Mouse (Mus musculus): ENCODE data around the gene Slc31a1. TPM values are rescaled to one million over a fixed set of nuclear protein-coding genes. Genes with fewer than 3 reads are reported as not detected.

The Slc31a1 gene
- polyA plus RNA-seq, 1 experiment from 2014 or later: 54.3 TPM

DNA sequence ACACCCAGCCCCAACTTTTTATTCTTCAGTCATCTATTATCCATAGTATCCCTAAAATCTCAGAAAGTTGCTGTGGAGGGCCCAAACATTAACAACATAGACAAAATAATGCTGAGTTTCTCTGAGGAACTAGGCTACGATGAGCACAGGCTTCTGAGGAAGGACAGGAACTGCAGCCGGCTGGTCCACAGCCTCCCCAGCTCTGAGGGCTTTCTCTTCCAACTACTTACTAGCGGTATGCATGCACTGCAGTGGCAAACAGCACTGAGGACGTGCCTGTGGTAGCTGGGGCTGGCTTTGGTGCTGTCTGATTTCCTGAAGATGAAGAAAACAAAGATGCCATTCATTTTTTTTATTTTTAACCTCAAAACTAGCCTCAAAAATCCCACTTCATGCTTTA lies 14.7 kb upstream of the Slc31a1 start:
- Histone ChIP-seq H3K36me3 (replicated peaks; ENCODE audit: insufficient read depth, low read length) (peaks cover 50% of the 10 kb centered on the region), H3K4me1 (ENCODE audit: insufficient read depth) (peaks cover 17% of the 10 kb centered on the region), H3K4me2 (ENCODE audit: low read depth, low read length) (no peak overlapping the region), H3K27ac (ENCODE audit: low read depth) (no peak overlapping the region), H3K27me3 (ENCODE audit: insufficient read depth, low read length) (no peaks in the 10 kb centered on the region), H3K4me3 (ENCODE audit: low read depth, low read length) (no peak overlapping the region), H3K9ac (replicated peaks) (no peak overlapping the region), H3K9me3 (ENCODE audit: low read length) (0 out of 2 replicates have a peak, but pooled peaks cover 2% of the 10 kb centered on the region)
- no peak for TF ChIP-seq CTCF (IDR thresholded peaks at IDR 0.05; ENCODE audit: low read depth)
- DNase-seq (no peak), ATAC-seq (no peak)
- WGBS (ENCODE audit: insufficient replicate concordance): 59% methylated on average over 4 of the region's 4 CpGs

GRCm38 (mm10) chr4:62347605-62348328 lies 12.8 kb upstream of the Slc31a1 start:
- Histone ChIP-seq H3K4me1 (ENCODE audit: insufficient read depth) (peaks cover 17% of the 10 kb centered on the region), H3K27me3 (ENCODE audit: insufficient read depth, low read length) (no peaks in the 10 kb centered on the region), H3K4me2 (ENCODE audit: low read depth, low read length) (0 out of 2 replicates have a peak overlapping the region, but pooled peaks have one; percentile 6), H3K36me3 (replicated peaks; ENCODE audit: insufficient read depth, low read length) (peaks cover 55% of the 10 kb centered on the region), H3K9ac (replicated peaks) (no peak overlapping the region), H3K27ac (ENCODE audit: low read depth) (peak overlapping the region; percentile 77), H3K9me3 (ENCODE audit: low read length) (0 out of 2 replicates have a peak, but pooled peaks cover 2% of the 10 kb centered on the region), H3K4me3 (ENCODE audit: low read depth, low read length) (no peak overlapping the region)
- 41% methylated on average over 9 of the region's 9 CpGs for WGBS (ENCODE audit: insufficient replicate concordance)
- no peak for TF ChIP-seq CTCF (IDR thresholded peaks at IDR 0.05; ENCODE audit: low read depth)
- no peak for TF ChIP-seq EP300 (IDR thresholded peaks at IDR 0.05; ENCODE audit: low read depth)
- DNase-seq (no peak), ATAC-seq (peak; percentile 80)

GRCm38 (mm10) chr4:62348329-62348705 lies 12.2 kb upstream of the Slc31a1 start:
- peak overlapping the region; percentile 77 for H3K27ac ChIP-seq (ENCODE audit: low read depth)
- peak overlapping the region; percentile 6; the same call in 1 of the 2 replicates for H3K4me2 ChIP-seq (ENCODE audit: low read depth, low read length)
- H3K4me1 ChIP-seq (ENCODE audit: insufficient read depth): peaks cover 17% of the 10 kb centered on the region
- H3K27me3 ChIP-seq (ENCODE audit: insufficient read depth, low read length): no peaks in the 10 kb centered on the region
- 30% methylated on average over 2 of the region's 2 CpGs for WGBS (ENCODE audit: insufficient replicate concordance)
- H3K36me3 ChIP-seq (replicated peaks; ENCODE audit: insufficient read depth, low read length): peaks cover 56% of the 10 kb centered on the region
- TF ChIP-seq EP300 (IDR thresholded peaks at IDR 0.05; ENCODE audit: low read depth) (no peak), CTCF (IDR thresholded peaks at IDR 0.05; ENCODE audit: low read depth) (no peak)
- no peak overlapping the region for H3K9ac ChIP-seq (replicated peaks)
- ATAC-seq: peak; percentile 63
- DNase-seq: no peak
- H3K4me3 ChIP-seq (ENCODE audit: low read depth, low read length): no peak overlapping the region
- 0 out of 2 replicates have a peak, but pooled peaks cover 2% of the 10 kb centered on the region for H3K9me3 ChIP-seq (ENCODE audit: low read length)

DNA sequence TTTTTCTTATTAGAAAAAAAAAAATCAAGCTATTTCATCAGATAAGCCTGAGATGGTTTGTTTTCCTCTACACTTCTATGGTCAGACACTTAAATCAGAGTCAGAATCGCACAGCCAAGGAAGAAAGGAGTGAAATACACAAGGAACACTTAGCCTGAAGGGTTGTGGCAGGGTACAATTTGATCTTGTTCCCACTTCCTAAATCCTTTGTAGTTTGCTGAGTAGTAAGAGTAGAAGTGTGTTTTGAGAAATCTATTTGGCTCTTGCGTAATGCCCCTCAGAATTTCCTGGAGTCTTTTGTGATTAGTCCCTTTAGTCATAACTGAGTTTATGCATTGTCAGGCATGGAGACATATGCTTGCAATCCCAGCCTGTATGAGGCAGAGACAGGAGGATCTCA lies 11.2 kb upstream of the Slc31a1 start:
- H3K36me3 ChIP-seq (replicated peaks; ENCODE audit: insufficient read depth, low read length): peaks cover 50% of the 10 kb centered on the region

DNA sequence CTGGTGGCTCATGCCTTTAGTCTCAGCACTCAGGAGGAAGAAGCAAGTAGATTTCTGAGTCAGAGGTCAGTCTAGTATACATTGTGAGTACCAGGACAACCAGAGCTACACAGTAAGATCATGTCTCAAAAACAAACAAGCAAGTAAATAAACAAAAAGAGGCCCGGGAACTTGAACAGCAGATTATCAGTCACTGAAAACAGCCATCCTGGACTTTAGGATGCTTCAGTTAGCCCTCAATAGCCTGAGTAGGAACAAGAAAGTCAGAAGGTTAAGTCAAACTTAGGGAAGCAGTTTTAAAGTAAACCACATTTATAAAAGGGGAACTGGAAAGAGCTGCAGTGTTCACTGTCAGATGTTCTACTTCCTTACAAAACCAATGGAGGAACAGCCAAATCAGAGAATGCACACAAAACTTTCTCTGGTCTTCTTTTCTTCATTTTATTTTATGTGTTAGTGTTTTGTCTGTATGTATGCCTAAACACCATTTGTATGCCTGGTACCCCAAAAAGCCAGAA lies 2.8 kb upstream of the Slc31a1 start:
- TF ChIP-seq CTCF (IDR thresholded peaks at IDR 0.05; ENCODE audit: low read depth) (no peak), EP300 (IDR thresholded peaks at IDR 0.05; ENCODE audit: low read depth) (no peak)
- 14% methylated on average over 1 of the region's 1 CpGs for WGBS (ENCODE audit: insufficient replicate concordance)
- Histone ChIP-seq H3K36me3 (replicated peaks; ENCODE audit: insufficient read depth, low read length) (peaks cover 10% of the 10 kb centered on the region; the same call in 1 of the 2 replicates), H3K4me2 (ENCODE audit: low read depth, low read length) (no peak overlapping the region), H3K9ac (replicated peaks) (no peak overlapping the region), H3K27ac (ENCODE audit: low read depth) (peak overlapping the region; percentile 37; the same call in 1 of the 2 replicates), H3K9me3 (ENCODE audit: low read length) (no peaks in the 10 kb centered on the region), H3K4me3 (ENCODE audit: low read depth, low read length) (no peak overlapping the region), H3K4me1 (ENCODE audit: insufficient read depth) (peaks cover 29% of the 10 kb centered on the region), H3K27me3 (ENCODE audit: insufficient read depth, low read length) (no peaks in the 10 kb centered on the region)
- no peak for ATAC-seq
- DNase-seq: no peak

More for the DNA sequence above, 11.2 kb upstream of the Slc31a1 start:
- Histone ChIP-seq H3K27ac (ENCODE audit: low read depth) (peak overlapping the region; percentile 64), H3K4me1 (ENCODE audit: insufficient read depth) (peaks cover 17% of the 10 kb centered on the region), H3K9ac (replicated peaks) (no peak overlapping the region), H3K27me3 (ENCODE audit: insufficient read depth, low read length) (no peaks in the 10 kb centered on the region), H3K4me2 (ENCODE audit: low read depth, low read length) (no peak overlapping the region), H3K4me3 (ENCODE audit: low read depth, low read length) (no peak overlapping the region), H3K9me3 (ENCODE audit: low read length) (0 out of 2 replicates have a peak, but pooled peaks cover under 1% of the 10 kb centered on the region)
- WGBS (ENCODE audit: insufficient replicate concordance): 79% methylated on average over 2 of the region's 2 CpGs
- no peak for DNase-seq
- TF ChIP-seq CTCF (IDR thresholded peaks at IDR 0.05; ENCODE audit: low read depth) (no peak), EP300 (IDR thresholded peaks at IDR 0.05; ENCODE audit: low read depth) (0 out of 2 replicates have a peak, but pooled peaks have one; percentile 10)
- ATAC-seq: no peak; the same call in 1 of the 2 replicates

DNA sequence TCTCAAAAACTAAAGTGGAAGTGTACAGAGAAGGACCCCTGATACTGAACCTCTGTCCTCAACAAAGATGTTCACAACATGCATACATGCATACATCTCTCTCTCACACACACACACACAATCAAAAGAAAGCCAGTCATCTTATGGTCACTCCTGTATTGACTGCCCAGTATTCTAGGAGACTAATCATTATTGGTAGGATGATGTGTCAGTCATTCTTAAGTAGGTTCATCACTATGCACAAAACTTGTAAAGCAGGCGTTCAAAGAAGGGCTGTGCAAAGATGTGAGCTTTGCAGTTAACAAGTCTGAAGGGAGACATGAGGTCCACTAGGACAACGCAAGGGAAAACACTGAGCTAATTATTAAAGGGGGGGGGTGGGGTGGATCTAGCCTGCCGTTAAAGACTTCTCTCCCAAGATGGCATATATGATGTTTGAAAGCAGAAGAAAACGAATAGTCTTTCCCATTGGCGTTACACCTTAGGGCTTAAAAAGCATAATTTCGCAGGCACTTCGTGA lies 1.2 kb upstream of the Slc31a1 start:
- H3K4me1 ChIP-seq (ENCODE audit: insufficient read depth): peaks cover 29% of the 10 kb centered on the region
- H3K36me3 ChIP-seq (replicated peaks; ENCODE audit: insufficient read depth, low read length): peaks cover 4% of the 10 kb centered on the region; the same call in 1 of the 2 replicates
- peak overlapping the region; percentile 80 for H3K4me2 ChIP-seq (ENCODE audit: low read depth, low read length)
- ATAC-seq: no peak
- TF ChIP-seq EP300 (IDR thresholded peaks at IDR 0.05; ENCODE audit: low read depth) (no peak), CTCF (IDR thresholded peaks at IDR 0.05; ENCODE audit: low read depth) (no peak)
- WGBS (ENCODE audit: insufficient replicate concordance): 27% methylated on average over 7 of the region's 7 CpGs
- H3K9ac ChIP-seq (replicated peaks): peak overlapping the region; percentile 79
- DNase-seq: peak; percentile 26
- no peaks in the 10 kb centered on the region for H3K9me3 ChIP-seq (ENCODE audit: low read length)
- peak overlapping the region; percentile 76 for H3K4me3 ChIP-seq (ENCODE audit: low read depth, low read length)
- H3K27ac ChIP-seq (ENCODE audit: low read depth): peak overlapping the region; percentile 89
- H3K27me3 ChIP-seq (ENCODE audit: insufficient read depth, low read length): no peaks in the 10 kb centered on the region
